Mouse (Mus musculus) stomach, embryonic 15.5 days (tissue): ENCODE data around the gene Cdkl4. TPM values are rescaled to one million over a fixed set of nuclear protein-coding genes. Genes with fewer than 3 reads are reported as not detected.

Experiments used
- ATAC-seq: fragments of 200-750 bp; cut with Nextera tagmentation; 2 replicates; pipeline ENCODE4 v1.8.0; 2017; ENCODE audit warnings: low read depth, moderate number of reproducible peaks, moderate TSS enrichment; ENCODE audit not compliant: insufficient read depth, low FRiP score
- H3K27ac ChIP-seq: fragments of 300-500 bp; sonication (generic); 2 replicates; pipeline ENCODE4 v1.5.1; 2015; ENCODE audit warnings: mild to moderate bottlenecking, inconsistent platforms
- H3K27me3 ChIP-seq: fragments of 300-500 bp; sonication (generic); replicated peaks from 2 replicates; pipeline ENCODE4 v1.6.1; 2015; ENCODE audit warnings: inconsistent platforms
- H3K36me3 ChIP-seq: fragments of 300-500 bp; sonication (generic); 2 replicates; pipeline ENCODE4 v1.6.1; 2015; ENCODE audit warnings: inconsistent platforms
- H3K4me1 ChIP-seq: fragments of 300-500 bp; sonication (generic); 2 replicates; pipeline ENCODE4 v1.6.1; 2015; ENCODE audit warnings: inconsistent platforms
- H3K4me2 ChIP-seq: fragments of 300-500 bp; sonication (generic); 2 replicates; pipeline ENCODE4 v1.6.1; 2015; ENCODE audit warnings: mild to moderate bottlenecking, inconsistent platforms
- H3K4me3 ChIP-seq: fragments of 300-500 bp; sonication (generic); replicated peaks from 2 replicates; pipeline ENCODE4 v1.5.1; 2015; ENCODE audit warnings: inconsistent platforms
- H3K9ac ChIP-seq: fragments of 300-500 bp; sonication (generic); 2 replicates; pipeline ENCODE4 v1.6.1; 2015; ENCODE audit warnings: inconsistent platforms
- H3K9me3 ChIP-seq: fragments of 300-500 bp; sonication (generic); 2 replicates; pipeline ENCODE4 v1.6.1; 2016; ENCODE audit warnings: inconsistent platforms
- WGBS: fragments of 180-500 bp; shearing (Covaris S2); methylation state at CpG from one replicate; pipeline ENCODE4 v1.1.7; 2015; 5-methylcytosine and 5-hydroxymethylcytosine counted together
- polyA plus RNA-seq: library from polyadenylated mRNA; unstranded; fragments of >200 nt; fragmentation: Nextera tagmentation; extraction: Ambion mirVana; gene quantifications from 2 replicates; pipeline ENCODE4 v1.2.1, GENCODE M21; 2015

The Cdkl4 gene
- polyA plus RNA-seq, result 0.17 and 0.26 TPM in 2 replicates

DNA sequence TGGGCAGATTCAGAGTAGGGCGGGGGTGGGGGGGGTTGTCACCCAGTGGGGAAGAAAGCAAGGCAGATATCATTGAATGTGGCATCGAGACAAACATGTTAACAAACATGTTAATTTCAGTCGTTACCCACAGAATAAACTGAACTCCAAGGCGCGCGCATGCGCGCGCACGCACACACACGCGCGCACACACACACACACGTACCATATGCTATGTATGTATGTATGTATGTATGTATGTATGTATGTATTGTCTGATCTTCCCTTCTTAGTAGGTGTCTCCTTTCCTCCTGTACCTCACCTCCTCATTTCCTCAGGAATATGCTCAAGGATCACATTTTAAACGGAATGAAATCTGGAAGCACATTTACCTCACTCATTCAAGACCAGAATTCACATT, at the start of gene Cdkl4:
TSS of gene Cdkl4 (minus strand) at position 175 of the 400 bp plus-strand sequence.
- ATAC-seq, result no peak
- H3K4me1 ChIP-seq, result peaks cover 6% of the 10 kb centered on the region; the same call in 1 of the 2 replicates
- H3K4me2 ChIP-seq, result peak within 1 kb of the TSS; percentile 93
- peak within 1 kb of the TSS; percentile 26 for H3K9ac ChIP-seq
- peak within 1 kb of the TSS; percentile 41 for H3K4me3 ChIP-seq
- H3K9me3 ChIP-seq, result no peaks in the 10 kb centered on the region
- H3K27me3 ChIP-seq, result no peaks in the 10 kb centered on the region
- H3K27ac ChIP-seq, result no peak within 1 kb of the TSS
- H3K36me3 ChIP-seq, result no peaks in the 10 kb centered on the region
- WGBS, result 66% methylated on average over 15 of the region's 15 CpGs

DNA sequence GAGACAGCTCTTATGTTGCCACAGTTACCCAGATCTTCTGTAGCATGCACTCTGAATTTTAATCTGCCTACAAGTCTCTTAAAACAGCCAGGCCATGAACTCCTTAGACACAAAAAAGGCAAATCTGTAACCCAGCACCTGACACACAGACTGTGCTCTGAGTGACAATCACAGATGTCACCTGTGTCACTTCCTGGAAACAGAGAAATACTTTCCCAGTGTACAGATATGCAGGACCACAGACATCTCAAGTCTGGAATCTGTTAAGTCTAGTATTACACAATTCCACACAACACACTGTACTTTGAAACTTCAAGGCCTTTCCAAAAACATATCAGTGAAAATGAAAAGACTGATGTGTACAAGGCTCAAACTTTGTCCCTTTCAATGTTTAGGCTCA, 47.4 kb upstream of the Cdkl4 start:
- H3K36me3 ChIP-seq, result no peaks in the 10 kb centered on the region
- no peak overlapping the region for H3K9ac ChIP-seq
- ATAC-seq, result no peak
- H3K4me2 ChIP-seq, result no peak overlapping the region
- H3K4me3 ChIP-seq, result no peak overlapping the region
- H3K27ac ChIP-seq, result no peak overlapping the region
- H3K9me3 ChIP-seq, result no peaks in the 10 kb centered on the region
- H3K27me3 ChIP-seq, result no peaks in the 10 kb centered on the region
- H3K4me1 ChIP-seq, result no peaks in the 10 kb centered on the region

DNA sequence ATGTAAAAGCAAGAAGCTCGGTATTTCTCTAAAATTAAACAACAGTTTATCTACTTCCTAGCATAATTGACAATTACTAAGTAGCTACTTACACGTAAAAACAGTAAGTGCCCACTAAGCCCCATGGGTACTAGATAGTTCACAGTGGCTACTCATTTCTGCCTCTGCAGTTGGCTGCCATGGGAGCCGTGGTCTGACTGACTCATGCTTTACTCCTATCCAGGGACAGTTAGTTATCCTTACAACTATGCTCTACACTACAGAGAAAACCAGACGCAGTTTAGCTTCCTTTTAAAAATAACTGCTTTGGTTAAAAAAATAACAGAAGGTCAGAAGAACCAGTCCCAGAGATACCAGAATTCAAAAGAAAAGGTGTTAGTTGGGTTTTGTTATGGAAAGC, 44.1 kb upstream of the Cdkl4 start:
- H3K36me3 ChIP-seq, result 0 out of 2 replicates have a peak, but pooled peaks cover 6% of the 10 kb centered on the region
- H3K4me2 ChIP-seq, result no peak overlapping the region
- H3K9me3 ChIP-seq, result no peaks in the 10 kb centered on the region
- H3K9ac ChIP-seq, result no peak overlapping the region
- no peak overlapping the region for H3K27ac ChIP-seq
- no peak for ATAC-seq
- no peaks in the 10 kb centered on the region for H3K4me1 ChIP-seq
- no peak overlapping the region for H3K4me3 ChIP-seq
- H3K27me3 ChIP-seq, result no peaks in the 10 kb centered on the region
- WGBS, result 79% methylated on average over 4 of the region's 4 CpGs

DNA sequence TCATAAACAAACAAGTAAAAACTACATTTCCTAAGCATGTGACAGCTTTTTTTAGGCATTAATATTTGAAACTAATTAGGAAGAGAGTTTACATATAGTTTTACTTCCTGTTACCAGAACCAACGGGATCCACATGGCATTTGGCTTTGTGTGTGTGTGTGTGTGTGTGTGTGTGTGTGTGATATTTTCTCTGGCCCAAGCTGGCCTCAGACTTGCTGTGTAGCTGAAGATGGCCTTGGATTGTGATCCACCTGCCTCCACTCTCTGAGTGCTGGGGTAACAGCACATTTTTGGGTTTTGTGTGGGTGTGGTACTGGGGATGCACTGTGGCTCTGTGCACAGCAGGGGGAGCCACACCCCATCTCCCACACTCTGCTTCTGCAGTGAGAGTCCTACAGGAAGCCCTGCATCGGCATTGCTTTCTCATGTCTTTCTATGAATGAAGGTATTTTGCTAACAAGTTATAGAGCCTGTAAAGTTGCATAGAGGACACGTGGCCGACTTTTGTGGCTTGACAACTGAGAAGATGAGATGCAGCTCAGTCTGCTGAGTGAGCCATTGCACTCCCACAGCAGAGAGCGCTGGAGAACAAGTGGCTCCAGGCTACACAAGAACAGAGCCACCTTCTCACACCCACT, 43.3 kb upstream of the Cdkl4 start:
- no peaks in the 10 kb centered on the region for H3K9me3 ChIP-seq
- H3K4me2 ChIP-seq, result no peak overlapping the region
- H3K36me3 ChIP-seq, result 0 out of 2 replicates have a peak, but pooled peaks cover 6% of the 10 kb centered on the region
- no peak overlapping the region for H3K4me3 ChIP-seq
- peak; percentile 35; the same call in 1 of the 2 replicates for ATAC-seq
- no peak overlapping the region for H3K27ac ChIP-seq
- H3K27me3 ChIP-seq, result no peaks in the 10 kb centered on the region
- H3K9ac ChIP-seq, result no peak overlapping the region
- no peaks in the 10 kb centered on the region for H3K4me1 ChIP-seq
- 59% methylated on average over 5 of the region's 5 CpGs for WGBS

DNA sequence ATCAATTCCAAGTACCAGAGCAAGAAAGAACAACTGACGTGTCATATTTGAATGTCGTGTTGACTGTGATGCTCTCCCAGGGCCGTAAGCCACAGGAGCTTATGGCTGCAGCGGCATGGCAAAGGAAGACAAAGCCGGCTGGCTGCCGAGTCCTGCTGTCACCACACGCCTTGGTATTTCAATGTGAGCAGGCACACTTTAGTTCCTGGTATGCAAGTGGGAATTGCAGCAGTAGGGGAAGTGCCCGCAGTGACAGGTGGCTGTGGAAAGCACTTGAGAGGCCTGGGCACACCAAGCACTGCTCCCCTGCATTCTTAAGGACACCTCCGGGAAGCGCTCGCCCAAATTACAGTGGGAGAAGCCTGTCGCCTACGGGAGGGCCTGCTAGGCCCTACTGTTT, 41.9 kb upstream of the Cdkl4 start:
- no peaks in the 10 kb centered on the region for H3K9me3 ChIP-seq
- peaks cover 18% of the 10 kb centered on the region for H3K36me3 ChIP-seq
- H3K27me3 ChIP-seq, result no peaks in the 10 kb centered on the region
- ATAC-seq, result no peak
- 87% methylated on average over 13 of the region's 13 CpGs for WGBS
- H3K9ac ChIP-seq, result no peak overlapping the region
- H3K4me3 ChIP-seq, result no peak overlapping the region
- no peak overlapping the region for H3K27ac ChIP-seq
- no peak overlapping the region for H3K4me2 ChIP-seq
- H3K4me1 ChIP-seq, result no peaks in the 10 kb centered on the region

DNA sequence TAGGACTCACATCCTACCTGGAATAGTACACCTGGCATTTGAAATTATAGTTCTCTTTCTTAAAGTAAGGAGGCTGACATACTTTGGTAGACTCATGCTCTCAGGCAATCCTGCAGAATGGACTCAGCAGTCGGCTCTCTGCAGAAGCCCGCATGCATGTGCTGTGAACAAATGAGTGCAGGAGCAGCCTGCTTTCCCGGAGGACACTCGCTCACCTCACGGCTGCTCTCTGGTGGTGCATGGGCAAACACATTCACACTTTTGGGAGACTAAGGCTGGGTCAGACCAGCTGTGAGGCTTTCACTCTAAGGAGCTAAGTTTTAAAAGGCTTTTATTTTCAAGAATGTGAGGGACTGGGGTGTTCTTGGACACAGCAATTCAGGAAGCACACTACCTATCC, 41.3 kb upstream of the Cdkl4 start:
- no peak overlapping the region for H3K27ac ChIP-seq
- H3K9ac ChIP-seq, result no peak overlapping the region
- no peak for ATAC-seq
- H3K4me2 ChIP-seq, result no peak overlapping the region
- no peaks in the 10 kb centered on the region for H3K9me3 ChIP-seq
- peaks cover 20% of the 10 kb centered on the region for H3K36me3 ChIP-seq
- no peaks in the 10 kb centered on the region for H3K4me1 ChIP-seq
- no peaks in the 10 kb centered on the region for H3K27me3 ChIP-seq
- no peak overlapping the region for H3K4me3 ChIP-seq
- 83% methylated on average over 5 of the region's 5 CpGs for WGBS

DNA sequence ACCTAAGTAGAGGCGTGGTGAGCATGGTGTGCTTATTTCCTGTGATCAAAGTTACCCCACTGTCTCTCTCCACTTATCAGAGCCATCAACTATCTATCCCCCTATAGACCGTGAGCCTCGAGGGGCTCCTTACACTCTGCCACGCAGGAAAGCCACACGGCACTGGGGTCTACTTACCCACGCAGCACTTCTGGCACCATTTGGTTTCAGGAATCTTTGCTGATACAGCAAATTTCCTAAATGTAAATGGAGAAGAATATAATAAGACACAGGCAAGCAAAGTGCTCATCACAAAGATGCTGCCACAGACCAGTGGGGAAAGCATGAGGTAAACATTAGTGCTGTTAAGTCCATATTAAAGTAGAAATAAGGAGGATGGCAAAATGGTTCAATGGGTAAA, 26.2 kb upstream of the Cdkl4 start:
- WGBS, result 94% methylated on average over 6 of the region's 6 CpGs
- no peak overlapping the region for H3K4me2 ChIP-seq
- H3K36me3 ChIP-seq, result peaks cover 61% of the 10 kb centered on the region
- H3K27ac ChIP-seq, result no peak overlapping the region
- H3K4me1 ChIP-seq, result no peaks in the 10 kb centered on the region
- H3K9ac ChIP-seq, result no peak overlapping the region
- no peaks in the 10 kb centered on the region for H3K9me3 ChIP-seq
- H3K4me3 ChIP-seq, result no peak overlapping the region
- no peak for ATAC-seq
- H3K27me3 ChIP-seq, result no peaks in the 10 kb centered on the region

DNA sequence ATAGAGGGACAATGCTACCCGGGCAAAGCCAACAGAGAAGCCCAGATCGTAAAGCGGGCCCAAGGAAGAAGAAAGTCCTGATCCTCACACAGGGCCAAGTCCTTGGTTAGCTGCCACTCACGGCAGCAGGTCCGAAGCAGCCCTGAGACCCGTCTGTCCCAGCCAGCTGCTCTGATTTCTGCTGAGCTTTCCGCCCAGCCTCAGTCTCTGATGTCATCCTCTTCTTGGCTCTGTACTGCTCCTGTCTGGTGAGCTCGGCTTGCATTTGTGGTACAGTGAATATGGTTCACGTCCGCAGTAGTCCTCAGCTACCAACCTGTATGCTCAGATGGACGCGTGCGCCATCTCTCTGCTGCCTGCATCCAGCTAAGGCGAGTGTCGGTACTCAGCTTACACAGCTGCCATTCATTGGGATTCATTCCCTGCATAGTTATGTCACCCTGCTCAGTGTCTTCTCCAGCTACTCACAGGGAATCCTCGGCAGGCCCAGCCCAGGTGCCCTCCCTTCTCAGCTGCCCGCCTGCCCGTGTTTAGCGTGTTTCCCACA, 25.5 kb upstream of the Cdkl4 start:
- H3K27me3 ChIP-seq, result no peaks in the 10 kb centered on the region
- H3K27ac ChIP-seq, result no peak overlapping the region
- no peak overlapping the region for H3K9ac ChIP-seq
- no peaks in the 10 kb centered on the region for H3K9me3 ChIP-seq
- H3K4me1 ChIP-seq, result no peaks in the 10 kb centered on the region
- ATAC-seq, result no peak
- no peak overlapping the region for H3K4me2 ChIP-seq
- WGBS, result 93% methylated on average over 19 of the region's 19 CpGs
- peaks cover 56% of the 10 kb centered on the region for H3K36me3 ChIP-seq
- no peak overlapping the region for H3K4me3 ChIP-seq

DNA sequence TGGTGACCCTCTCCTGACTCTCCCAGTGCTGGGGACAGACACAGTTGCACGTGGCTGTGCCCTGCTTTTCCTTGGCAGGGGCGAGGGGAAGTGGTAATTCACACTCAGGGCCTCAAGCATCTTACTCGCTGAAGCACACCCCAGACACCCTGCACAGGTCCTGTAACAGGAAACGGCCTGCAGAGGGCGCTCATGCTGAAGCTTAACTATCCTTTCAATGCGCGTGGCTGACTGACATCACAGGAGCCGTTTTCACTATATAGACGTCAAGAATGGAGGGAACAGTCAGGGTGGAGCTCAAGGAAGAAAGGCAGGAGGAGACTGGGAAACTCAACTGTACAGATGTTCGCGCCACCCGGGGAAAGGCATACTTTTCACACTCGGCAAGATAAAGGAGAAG, 23.8 kb upstream of the Cdkl4 start:
- Histone ChIP-seq H3K36me3 (peaks cover 59% of the 10 kb centered on the region), H3K4me2 (no peak overlapping the region), H3K9me3 (no peaks in the 10 kb centered on the region), H3K27ac (no peak overlapping the region), H3K9ac (no peak overlapping the region), H3K4me1 (no peaks in the 10 kb centered on the region), H3K4me3 (no peak overlapping the region), H3K27me3 (no peaks in the 10 kb centered on the region)
- WGBS, result 59% methylated on average over 13 of the region's 13 CpGs
- ATAC-seq, result no peak

DNA sequence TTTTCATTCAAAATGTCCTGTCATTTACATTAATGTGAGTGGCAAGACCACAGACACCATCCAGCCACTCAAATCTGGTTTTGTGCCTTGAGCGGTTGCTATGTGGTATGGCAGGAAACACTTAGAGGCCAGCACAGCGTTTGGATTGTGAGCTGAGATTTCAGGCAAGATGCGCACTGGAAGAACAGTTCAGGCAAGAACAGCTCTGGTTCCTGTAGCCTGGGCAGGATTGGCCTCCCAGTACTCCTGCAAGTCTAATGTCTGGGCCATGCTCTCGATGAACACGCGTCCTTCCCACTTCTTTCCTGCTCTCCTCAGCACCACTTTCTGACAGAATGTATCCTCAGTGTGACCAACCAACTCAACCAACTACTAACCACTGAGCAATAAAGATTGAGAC, 5.4 kb upstream of the Cdkl4 start:
- Histone ChIP-seq H3K36me3 (peaks cover 12% of the 10 kb centered on the region), H3K4me2 (no peak overlapping the region), H3K4me1 (no peaks in the 10 kb centered on the region), H3K4me3 (no peak overlapping the region), H3K27ac (no peak overlapping the region), H3K9me3 (no peaks in the 10 kb centered on the region), H3K27me3 (no peaks in the 10 kb centered on the region), H3K9ac (no peak overlapping the region)
- ATAC-seq, result no peak
- WGBS, result 93% methylated on average over 6 of the region's 6 CpGs

DNA sequence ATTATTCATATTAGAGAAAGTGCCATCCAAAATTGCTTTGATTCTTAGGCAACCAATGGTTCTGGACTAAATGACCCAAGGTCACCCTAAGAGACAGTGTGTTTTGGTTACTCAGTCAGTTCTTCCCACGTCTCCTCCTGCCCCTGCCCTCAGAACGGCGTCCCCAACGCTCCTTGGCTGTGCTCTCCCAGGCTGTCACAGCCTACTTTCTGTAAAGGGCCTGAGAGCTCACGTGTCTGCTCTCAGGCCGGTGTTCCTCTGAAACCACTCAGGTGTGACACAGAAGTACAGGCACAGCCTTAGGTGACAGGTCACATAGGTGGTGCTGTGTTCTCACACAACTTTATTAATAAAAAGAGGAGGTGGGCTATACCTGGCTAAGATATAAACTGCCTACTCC, 2.3 kb upstream of the Cdkl4 start:
- Histone ChIP-seq H3K9me3 (no peaks in the 10 kb centered on the region), H3K9ac (no peak overlapping the region), H3K4me3 (no peak overlapping the region), H3K27me3 (no peaks in the 10 kb centered on the region), H3K36me3 (peaks cover 12% of the 10 kb centered on the region), H3K4me1 (peaks cover 6% of the 10 kb centered on the region; the same call in 1 of the 2 replicates), H3K27ac (no peak overlapping the region), H3K4me2 (no peak overlapping the region)
- 70% methylated on average over 6 of the region's 6 CpGs for WGBS
- ATAC-seq, result no peak

DNA sequence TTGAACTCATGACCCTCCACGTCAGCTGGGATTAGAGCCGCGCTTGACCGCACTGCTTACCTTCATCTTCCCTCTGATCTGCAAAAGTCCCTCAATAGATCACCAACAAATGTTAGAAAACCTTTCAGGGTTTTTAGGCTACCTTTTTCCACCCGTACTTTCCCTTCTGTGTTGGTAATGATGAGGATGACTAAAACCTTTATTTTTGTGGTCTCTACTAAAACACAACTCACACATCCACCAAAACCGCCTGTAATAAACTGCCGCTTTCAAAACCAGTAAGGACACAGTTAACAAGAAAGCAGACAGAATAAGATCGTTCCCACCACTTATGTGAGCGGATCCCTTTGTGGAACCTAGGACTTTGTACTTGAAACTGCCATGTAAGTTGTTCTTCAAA, 1.5 kb upstream of the Cdkl4 start:
- Histone ChIP-seq H3K4me3 (no peak overlapping the region), H3K36me3 (peaks cover 9% of the 10 kb centered on the region), H3K9me3 (no peaks in the 10 kb centered on the region), H3K4me1 (peaks cover 6% of the 10 kb centered on the region; the same call in 1 of the 2 replicates), H3K27ac (no peak overlapping the region), H3K27me3 (no peaks in the 10 kb centered on the region), H3K9ac (no peak overlapping the region), H3K4me2 (no peak overlapping the region)
- WGBS, result 90% methylated on average over 9 of the region's 9 CpGs
- ATAC-seq, result no peak
